Mouse (Mus musculus) liver, embryonic 13.5 days (tissue): Measurements from ENCODE around the gene Plekha7. TPM values are rescaled to one million over a fixed set of nuclear protein-coding genes. Genes with fewer than 3 reads are reported as not detected.

Source experiments
- ATAC-seq: fragments of 200-750 bp; cut with Nextera tagmentation; 2 replicates; pipeline ENCODE4 v1.8.0; 2017; ENCODE audit warnings: low read depth, mild to moderate bottlenecking, moderate number of reproducible peaks, moderate library complexity
- DNase-seq: peaks from one replicate; pipeline ENCODE4 v3.0.0; 2022
- H3K27ac ChIP-seq: fragments of 300-500 bp; sonication (generic); 2 replicates; pipeline ENCODE4 v1.5.1; 2015; ENCODE audit warnings: moderate library complexity, mild to moderate bottlenecking, inconsistent platforms
- H3K27me3 ChIP-seq: fragments of 300-500 bp; sonication (generic); 2 replicates; pipeline ENCODE4 v1.6.1; 2015; ENCODE audit warnings: mild to moderate bottlenecking, inconsistent platforms
- H3K36me3 ChIP-seq: fragments of 300-500 bp; sonication (generic); 2 replicates; pipeline ENCODE4 v1.6.1; 2015; ENCODE audit warnings: mild to moderate bottlenecking, inconsistent platforms
- H3K4me1 ChIP-seq: fragments of 300-500 bp; sonication (generic); replicated peaks from 2 replicates; pipeline ENCODE4 v1.6.1; 2015; ENCODE audit warnings: inconsistent platforms
- H3K4me2 ChIP-seq: fragments of 300-500 bp; sonication (generic); 2 replicates; pipeline ENCODE4 v1.6.1; 2015; ENCODE audit warnings: inconsistent platforms, mild to moderate bottlenecking, moderate library complexity
- H3K4me3 ChIP-seq: fragments of 300-500 bp; sonication (generic); replicated peaks from 2 replicates; pipeline ENCODE4 v1.5.1; 2015; ENCODE audit warnings: mild to moderate bottlenecking, inconsistent platforms
- H3K9ac ChIP-seq: fragments of 300-500 bp; sonication (generic); 2 replicates; pipeline ENCODE4 v1.6.1; 2015; ENCODE audit warnings: mild to moderate bottlenecking, inconsistent platforms
- H3K9me3 ChIP-seq: fragments of 300-500 bp; sonication (generic); replicated peaks from 2 replicates; pipeline ENCODE4 v1.6.1; 2016; ENCODE audit warnings: inconsistent platforms
- WGBS: fragments of 180-500 bp; shearing (Covaris S2); methylation state at CpG from one replicate; pipeline ENCODE4 v1.1.7; 2015; ENCODE audit not compliant: insufficient replicate concordance; 5-methylcytosine and 5-hydroxymethylcytosine counted together
- polyA plus RNA-seq: library from polyadenylated mRNA; unstranded; fragments of >200 nt; fragmentation: Nextera tagmentation; extraction: Ambion mirVana; gene quantifications from 2 replicates; pipeline ENCODE4 v1.2.1, GENCODE M21; 2015

The Plekha7 gene
- polyA plus RNA-seq, 1 experiment from 2014 or later, result 2.5 TPM

- Histone ChIP-seq H3K9me3 (no peaks in the 10 kb centered on the region), H3K4me2 (peak overlapping the region; percentile 39), H3K36me3 (no peaks in the 10 kb centered on the region), H3K4me1 (peaks cover 13% of the 10 kb centered on the region), H3K27ac (no peak overlapping the region), H3K4me3 (0 out of 2 replicates have a peak overlapping the region, but pooled peaks have one; percentile 8), H3K27me3 (no peaks in the 10 kb centered on the region), H3K9ac (no peak overlapping the region)
- 22% methylated on average over 14 of the region's 15 CpGs for WGBS
- DNase-seq (no peak), ATAC-seq (peak; percentile 62)
Observed at GRCm38 (mm10) chr7:116246696-116247376, 61.3 kb downstream of the Plekha7 start.

- Histone ChIP-seq H3K4me1 (peaks cover 13% of the 10 kb centered on the region), H3K4me2 (peak overlapping the region; percentile 39), H3K9ac (no peak overlapping the region), H3K27me3 (no peaks in the 10 kb centered on the region), H3K36me3 (no peaks in the 10 kb centered on the region), H3K27ac (no peak overlapping the region), H3K4me3 (0 out of 2 replicates have a peak overlapping the region, but pooled peaks have one; percentile 8), H3K9me3 (no peaks in the 10 kb centered on the region)
- WGBS, result 34% methylated on average over 15 of the region's 15 CpGs
- no peak for ATAC-seq
- DNase-seq, result no peak
Observed at GRCm38 (mm10) chr7:116245815-116246695, 62.1 kb downstream of the Plekha7 start.

DNA sequence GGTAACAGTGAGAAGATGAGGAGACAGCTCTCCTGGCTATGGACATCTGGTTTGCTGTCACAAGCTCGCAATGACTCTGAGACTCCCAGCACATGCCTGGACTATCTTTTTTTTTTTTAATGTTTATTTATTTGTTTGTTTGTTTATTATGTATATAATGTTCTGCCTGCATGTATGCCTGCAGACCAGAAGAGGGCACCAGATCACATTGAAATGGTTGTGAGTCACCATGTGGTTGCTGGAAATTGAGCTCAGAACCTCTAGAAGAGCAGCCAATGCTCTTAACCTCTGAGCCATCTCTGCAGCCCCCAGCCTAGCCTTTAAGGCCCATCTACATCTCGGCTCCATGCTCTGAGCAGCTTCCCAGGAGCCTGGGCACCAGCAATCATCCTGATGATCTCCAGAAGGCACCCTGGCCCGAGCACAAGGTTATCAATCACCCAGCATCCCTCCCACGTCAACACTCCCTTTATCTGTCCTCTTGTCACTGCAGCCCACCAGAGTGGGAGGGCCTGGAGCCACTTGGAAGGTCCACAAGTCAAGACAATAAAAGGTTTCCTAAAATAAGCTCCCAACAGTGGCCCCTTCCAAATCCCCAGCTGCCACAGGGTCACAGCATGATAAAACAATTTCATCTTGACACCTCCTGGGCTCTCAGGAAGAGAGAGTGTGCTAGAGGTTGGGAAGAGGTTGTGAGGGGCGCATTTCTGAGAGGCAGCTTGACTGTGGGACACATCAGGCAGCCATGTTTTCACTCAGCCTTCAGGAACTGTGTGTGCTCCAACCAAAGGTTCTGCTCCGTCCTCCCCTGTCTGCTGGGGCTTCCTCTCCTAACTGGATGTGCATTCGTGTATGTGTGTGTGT is 63.6 kb downstream of the Plekha7 start:
- ATAC-seq (no peak), DNase-seq (no peak)
- 39% methylated on average over 7 of the region's 7 CpGs for WGBS
- no peaks in the 10 kb centered on the region for H3K9me3 ChIP-seq
- H3K4me2 ChIP-seq, result no peak overlapping the region
- H3K4me3 ChIP-seq, result no peak overlapping the region
- H3K9ac ChIP-seq, result no peak overlapping the region; the same call in 1 of the 2 replicates
- peaks cover 13% of the 10 kb centered on the region for H3K4me1 ChIP-seq
- no peaks in the 10 kb centered on the region for H3K27me3 ChIP-seq
- H3K36me3 ChIP-seq, result no peaks in the 10 kb centered on the region
- no peak overlapping the region for H3K27ac ChIP-seq

- DNase-seq (no peak), ATAC-seq (no peak)
- 55% methylated on average over 3 of the region's 3 CpGs for WGBS
Observed at GRCm38 (mm10) chr7:116242810-116243209, 65.4 kb downstream of the Plekha7 start.

GRCm38 (mm10) chr7:116241601-116242000 is 66.6 kb downstream of the Plekha7 start:
- Histone ChIP-seq H3K4me2 (no peak overlapping the region), H3K36me3 (no peaks in the 10 kb centered on the region), H3K27me3 (peaks cover 28% of the 10 kb centered on the region), H3K4me3 (no peak overlapping the region), H3K27ac (no peak overlapping the region), H3K9me3 (no peaks in the 10 kb centered on the region), H3K4me1 (peaks cover 12% of the 10 kb centered on the region), H3K9ac (no peak overlapping the region)
- ATAC-seq (no peak), DNase-seq (no peak)
- 56% methylated on average over 7 of the region's 7 CpGs for WGBS

More at GRCm38 (mm10) chr7:116242810-116243209, 65.4 kb downstream of the Plekha7 start:
- H3K9ac ChIP-seq, result no peak overlapping the region
- no peaks in the 10 kb centered on the region for H3K9me3 ChIP-seq
- peaks cover 17% of the 10 kb centered on the region for H3K4me1 ChIP-seq
- no peak overlapping the region for H3K27ac ChIP-seq
- H3K4me3 ChIP-seq, result no peak overlapping the region
- no peak overlapping the region for H3K4me2 ChIP-seq
- peaks cover 16% of the 10 kb centered on the region for H3K27me3 ChIP-seq
- H3K36me3 ChIP-seq, result no peaks in the 10 kb centered on the region

GRCm38 (mm10) chr7:116240791-116241474 is 67.2 kb downstream of the Plekha7 start:
- H3K9ac ChIP-seq, result no peak overlapping the region
- WGBS, result 51% methylated on average over 12 of the region's 12 CpGs
- H3K36me3 ChIP-seq, result no peaks in the 10 kb centered on the region
- no peak for DNase-seq
- no peaks in the 10 kb centered on the region for H3K9me3 ChIP-seq
- ATAC-seq, result no peak
- H3K4me1 ChIP-seq, result peaks cover 10% of the 10 kb centered on the region
- H3K4me3 ChIP-seq, result no peak overlapping the region
- no peak overlapping the region for H3K4me2 ChIP-seq
- H3K27ac ChIP-seq, result no peak overlapping the region
- H3K27me3 ChIP-seq, result peaks cover 35% of the 10 kb centered on the region

GRCm38 (mm10) chr7:116240353-116240752 is 67.8 kb downstream of the Plekha7 start:
- no peak overlapping the region for H3K9ac ChIP-seq
- no peaks in the 10 kb centered on the region for H3K9me3 ChIP-seq
- ATAC-seq, result no peak
- H3K36me3 ChIP-seq, result no peaks in the 10 kb centered on the region
- DNase-seq, result no peak
- 64% methylated on average over 4 of the region's 4 CpGs for WGBS
- H3K4me3 ChIP-seq, result no peak overlapping the region
- H3K27me3 ChIP-seq, result peaks cover 40% of the 10 kb centered on the region
- H3K4me2 ChIP-seq, result no peak overlapping the region
- no peak overlapping the region for H3K27ac ChIP-seq
- peaks cover 13% of the 10 kb centered on the region for H3K4me1 ChIP-seq

DNA sequence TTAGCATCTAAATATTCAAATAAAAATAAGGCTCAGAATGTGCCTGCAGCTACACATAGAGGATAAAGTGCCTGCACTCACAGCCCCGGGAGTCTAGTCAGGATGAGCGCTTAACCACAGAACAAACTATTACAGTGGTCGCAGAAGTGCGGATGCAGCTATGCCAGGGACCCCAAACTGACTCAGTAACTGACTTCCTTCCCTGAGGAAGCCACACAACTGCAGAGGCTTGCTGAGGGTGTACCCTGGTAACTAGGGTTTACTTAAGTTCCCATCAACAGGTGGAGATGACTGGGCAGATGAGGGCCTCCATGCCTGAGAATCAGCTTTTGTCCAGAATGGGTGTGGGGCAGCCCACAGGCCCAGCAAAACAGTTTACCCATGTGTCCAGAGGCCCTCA is 69.9 kb downstream of the Plekha7 start:
- no peaks in the 10 kb centered on the region for H3K36me3 ChIP-seq
- H3K4me1 ChIP-seq, result peaks cover 14% of the 10 kb centered on the region
- no peak overlapping the region for H3K4me3 ChIP-seq
- H3K27me3 ChIP-seq, result peaks cover 43% of the 10 kb centered on the region
- H3K27ac ChIP-seq, result no peak overlapping the region
- H3K9ac ChIP-seq, result no peak overlapping the region
- DNase-seq (no peak), ATAC-seq (no peak)
- no peak overlapping the region for H3K4me2 ChIP-seq
- WGBS, result 36% methylated on average over 4 of the region's 4 CpGs
- H3K9me3 ChIP-seq, result no peaks in the 10 kb centered on the region

DNA sequence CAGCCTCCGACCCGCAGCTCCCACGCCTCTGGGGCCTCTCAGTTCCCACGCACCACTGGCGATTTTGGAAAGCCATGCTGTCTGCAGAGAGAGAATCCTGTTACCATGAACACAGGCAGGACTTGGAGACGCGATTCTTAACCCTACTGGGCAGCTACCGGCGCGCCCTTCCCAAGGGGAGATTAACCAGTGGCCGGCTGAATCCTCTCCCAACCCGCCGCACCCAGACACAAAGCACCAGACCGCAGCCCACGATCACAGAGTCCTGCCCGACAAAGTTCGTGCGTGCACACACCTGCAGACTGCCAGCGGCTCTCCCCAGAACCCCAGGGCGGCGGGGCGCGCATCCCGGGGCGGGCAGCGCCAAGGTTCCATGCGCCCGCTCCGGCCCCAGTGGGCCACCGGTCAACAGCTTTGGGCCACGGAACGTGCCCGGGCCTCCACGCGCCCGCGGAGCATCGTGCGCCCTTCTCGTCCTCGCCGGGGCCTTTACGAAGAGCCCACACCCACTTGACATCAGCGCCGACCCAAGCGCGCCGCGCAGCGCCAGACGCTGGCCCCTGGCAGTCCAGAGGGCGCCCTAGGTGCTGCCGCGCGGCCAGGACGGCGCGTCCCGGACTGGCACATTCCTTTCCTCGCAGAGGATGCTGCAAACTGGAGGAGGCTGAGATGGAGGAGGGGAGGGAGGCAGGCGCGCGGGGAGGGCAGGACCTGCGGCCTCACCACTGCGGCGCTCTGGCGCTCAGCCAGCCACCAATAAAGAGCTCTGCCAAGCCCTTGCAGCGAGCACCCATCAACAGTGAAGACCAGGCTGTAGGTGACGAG is 70.8 kb downstream of the Plekha7 start:
- Histone ChIP-seq H3K9me3 (no peaks in the 10 kb centered on the region), H3K27me3 (peaks cover 43% of the 10 kb centered on the region), H3K36me3 (no peaks in the 10 kb centered on the region), H3K4me1 (peaks cover 14% of the 10 kb centered on the region), H3K4me3 (peak overlapping the region; percentile 45), H3K4me2 (peak overlapping the region; percentile 67), H3K9ac (no peak overlapping the region), H3K27ac (no peak overlapping the region)
- DNase-seq (no peak), ATAC-seq (0 out of 2 replicates have a peak, but pooled peaks have one; percentile 19)
- WGBS, result 2% methylated on average over 69 of the region's 69 CpGs

DNA sequence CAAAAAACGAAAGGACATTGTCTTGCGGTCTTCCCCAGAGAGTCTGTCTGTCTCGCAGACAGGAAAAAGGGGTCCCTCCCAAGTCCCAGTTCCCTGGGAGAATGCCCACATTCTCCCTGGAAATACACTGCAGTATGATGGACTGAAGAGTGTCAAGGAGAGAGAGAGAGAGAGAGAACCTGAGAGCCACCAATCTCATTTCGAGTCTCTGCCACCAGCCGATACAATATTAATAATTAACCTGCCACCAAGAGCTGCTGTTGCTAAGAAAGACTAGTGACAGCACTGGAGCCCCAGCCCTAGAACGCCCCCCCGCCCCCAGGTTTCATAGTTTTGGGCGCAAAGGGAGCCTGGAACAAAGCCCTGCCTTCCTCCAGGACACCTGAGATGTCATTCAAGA is 71.6 kb downstream of the Plekha7 start:
- H3K36me3 ChIP-seq, result no peaks in the 10 kb centered on the region
- H3K9me3 ChIP-seq, result no peaks in the 10 kb centered on the region
- peaks cover 43% of the 10 kb centered on the region for H3K27me3 ChIP-seq
- H3K9ac ChIP-seq, result no peak overlapping the region
- peak overlapping the region; percentile 67 for H3K4me2 ChIP-seq
- peaks cover 14% of the 10 kb centered on the region for H3K4me1 ChIP-seq
- DNase-seq (no peak), ATAC-seq (0 out of 2 replicates have a peak, but pooled peaks have one; percentile 21)
- H3K27ac ChIP-seq, result no peak overlapping the region
- 46% methylated on average over 8 of the region's 8 CpGs for WGBS
- H3K4me3 ChIP-seq, result peak overlapping the region; percentile 45
